Mouse (Mus musculus): ENCODE measurements around the gene Rasa2. TPM values are rescaled to one million over a fixed set of nuclear protein-coding genes. Genes with fewer than 3 reads are reported as not detected.
"Not testable (repeated sequence)": the region's sequence is repeated elsewhere in the genome, so short reads cannot be mapped to it uniquely, and the experiment has no call there.

Gene Rasa2
- polyA plus RNA-seq, 1 experiment from 2014 or later: 9.7 TPM

DNA sequence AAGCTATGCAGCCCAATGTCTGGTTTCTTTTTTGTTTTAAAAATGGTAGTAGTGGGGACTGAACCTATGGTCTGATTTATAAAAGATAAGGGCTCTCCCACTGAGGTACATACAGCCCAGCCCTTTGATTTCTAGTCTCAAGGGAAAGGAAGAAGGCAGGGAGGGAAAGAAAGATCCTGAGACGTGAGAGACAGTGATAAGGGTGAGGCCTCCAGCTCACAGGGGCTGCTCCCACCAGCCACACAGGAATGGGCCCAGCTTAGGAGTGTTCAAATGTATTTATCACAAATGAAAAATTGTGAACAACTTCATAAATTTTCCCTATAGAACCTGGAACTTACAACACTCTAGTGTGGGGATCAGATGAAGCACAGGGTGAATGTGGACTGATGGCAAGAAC lies 72.8 kb downstream of the Rasa2 start:
- H3K9ac ChIP-seq (ENCODE audit: low read length): no peak overlapping the region
- 85% methylated on average over 1 of the region's 1 CpGs for WGBS
- ATAC-seq: no peak

GRCm38 (mm10) chr9:96554095-96554494 lies 77.3 kb downstream of the Rasa2 start:
- H3K4me3 ChIP-seq (ENCODE audit: low read depth, low read length): no peak overlapping the region
- H3K36me3 ChIP-seq (ENCODE audit: control insufficient read depth, insufficient read depth, low read length): peaks cover 17% of the 10 kb centered on the region
- no peaks in the 10 kb centered on the region for H3K27me3 ChIP-seq (replicated peaks; ENCODE audit: control insufficient read depth, insufficient read depth, low read length)
- DNase-seq (ENCODE audit: low spot score) (no peak), ATAC-seq (no peak)
- no peak overlapping the region for H3K4me2 ChIP-seq (ENCODE audit: low read length)
- H3K27ac ChIP-seq (ENCODE audit: low read depth, low read length): no peak overlapping the region
- H3K9me3 ChIP-seq (replicated peaks; ENCODE audit: control insufficient read depth, low read length): no peaks in the 10 kb centered on the region
- no peaks in the 10 kb centered on the region for H3K4me1 ChIP-seq (ENCODE audit: control insufficient read depth, insufficient read depth, low read length)
- no peak overlapping the region for H3K9ac ChIP-seq (ENCODE audit: low read length)
- 88% methylated on average over 1 of the region's 1 CpGs for WGBS

More for the DNA sequence above, 72.8 kb downstream of the Rasa2 start:
- Histone ChIP-seq H3K4me3 (ENCODE audit: low read depth, low read length) (no peak overlapping the region), H3K4me1 (ENCODE audit: control insufficient read depth, insufficient read depth, low read length) (no peaks in the 10 kb centered on the region), H3K9me3 (replicated peaks; ENCODE audit: control insufficient read depth, low read length) (no peaks in the 10 kb centered on the region), H3K27me3 (replicated peaks; ENCODE audit: control insufficient read depth, insufficient read depth, low read length) (no peaks in the 10 kb centered on the region), H3K27ac (ENCODE audit: low read depth, low read length) (no peak overlapping the region), H3K4me2 (ENCODE audit: low read length) (no peak overlapping the region), H3K36me3 (ENCODE audit: control insufficient read depth, insufficient read depth, low read length) (peaks cover 22% of the 10 kb centered on the region)
- no peak for DNase-seq (ENCODE audit: low spot score)

- H3K36me3 ChIP-seq (ENCODE audit: control insufficient read depth, insufficient read depth, low read length): peaks cover 25% of the 10 kb centered on the region
- no peak overlapping the region for H3K4me3 ChIP-seq (ENCODE audit: low read depth, low read length)
- no peaks in the 10 kb centered on the region; the same call in 1 of the 2 replicates for H3K4me1 ChIP-seq (ENCODE audit: control insufficient read depth, insufficient read depth, low read length)
- no peaks in the 10 kb centered on the region for H3K27me3 ChIP-seq (replicated peaks; ENCODE audit: control insufficient read depth, insufficient read depth, low read length)
- no peak overlapping the region for H3K27ac ChIP-seq (ENCODE audit: low read depth, low read length)
- ATAC-seq (no peak), DNase-seq (ENCODE audit: low spot score) (no peak)
- no peak overlapping the region for H3K4me2 ChIP-seq (ENCODE audit: low read length)
- 93% methylated on average over 13 of the region's 13 CpGs for WGBS
- H3K9ac ChIP-seq (ENCODE audit: low read length): no peak overlapping the region
- no peaks in the 10 kb centered on the region for H3K9me3 ChIP-seq (replicated peaks; ENCODE audit: control insufficient read depth, low read length)
Measured at GRCm38 (mm10) chr9:96545410-96545809, 86.0 kb downstream of the Rasa2 start.

DNA sequence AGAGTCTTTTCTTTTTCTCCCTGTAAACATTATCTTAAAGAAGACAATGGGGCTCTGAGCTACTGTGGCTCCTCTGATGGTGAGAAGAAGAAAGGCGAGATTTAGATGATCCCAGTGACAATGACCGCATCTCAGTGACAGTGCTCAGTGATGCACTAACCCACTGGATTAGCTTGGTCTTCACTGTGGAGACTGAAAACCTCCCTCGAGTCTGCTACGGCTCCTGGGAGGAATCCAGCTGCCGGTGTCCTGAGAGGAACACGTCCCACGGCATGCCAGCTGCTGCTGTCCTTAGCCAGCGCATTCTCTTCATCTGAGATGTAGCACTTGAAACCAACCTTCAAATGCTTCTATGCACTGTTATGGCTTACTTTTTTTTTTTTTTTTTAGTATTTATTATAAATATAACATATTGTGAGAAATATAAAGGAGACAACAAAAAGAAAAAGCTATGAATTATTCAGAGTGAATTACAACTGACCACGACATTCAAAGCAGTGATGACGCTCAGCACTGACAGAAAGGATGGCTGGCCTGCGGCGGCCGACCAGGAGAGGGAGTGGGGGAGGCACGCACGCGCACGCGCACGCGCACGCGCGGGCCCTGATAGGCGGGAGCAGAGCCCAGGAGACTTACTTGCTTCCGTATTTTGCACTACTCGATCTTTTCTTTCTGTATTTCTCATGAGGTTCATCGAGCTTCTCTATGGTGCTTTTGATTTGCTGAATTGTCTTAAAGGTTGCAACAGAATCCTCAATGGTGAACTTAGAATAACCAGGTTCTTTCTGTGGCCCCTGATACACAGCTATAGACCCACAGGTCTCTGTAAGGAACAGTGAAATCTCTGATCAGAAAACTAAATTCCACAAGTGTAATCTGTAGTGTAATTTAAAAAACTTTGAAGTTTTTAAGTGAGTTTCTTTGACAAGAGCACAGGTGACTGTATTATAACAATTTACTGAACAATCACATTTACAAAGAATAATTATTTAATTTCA lies 87.5 kb downstream of the Rasa2 start:
- ATAC-seq (peak; percentile 92), DNase-seq (ENCODE audit: low spot score) (peak; percentile 77)
- Histone ChIP-seq H3K27ac (ENCODE audit: low read depth, low read length) (peak overlapping the region; percentile 52; the same call in 1 of the 2 replicates), H3K4me2 (ENCODE audit: low read length) (peak overlapping the region; percentile 47), H3K4me1 (ENCODE audit: control insufficient read depth, insufficient read depth, low read length) (no peaks in the 10 kb centered on the region; the same call in 1 of the 2 replicates), H3K36me3 (ENCODE audit: control insufficient read depth, insufficient read depth, low read length) (peaks cover 25% of the 10 kb centered on the region), H3K9me3 (replicated peaks; ENCODE audit: control insufficient read depth, low read length) (no peaks in the 10 kb centered on the region), H3K27me3 (replicated peaks; ENCODE audit: control insufficient read depth, insufficient read depth, low read length) (no peaks in the 10 kb centered on the region), H3K9ac (ENCODE audit: low read length) (peak overlapping the region; percentile 22; the same call in 1 of the 2 replicates), H3K4me3 (ENCODE audit: low read depth, low read length) (peak overlapping the region; percentile 5; the same call in 1 of the 2 replicates)
- 32% methylated on average over 27 of the region's 27 CpGs for WGBS

DNA sequence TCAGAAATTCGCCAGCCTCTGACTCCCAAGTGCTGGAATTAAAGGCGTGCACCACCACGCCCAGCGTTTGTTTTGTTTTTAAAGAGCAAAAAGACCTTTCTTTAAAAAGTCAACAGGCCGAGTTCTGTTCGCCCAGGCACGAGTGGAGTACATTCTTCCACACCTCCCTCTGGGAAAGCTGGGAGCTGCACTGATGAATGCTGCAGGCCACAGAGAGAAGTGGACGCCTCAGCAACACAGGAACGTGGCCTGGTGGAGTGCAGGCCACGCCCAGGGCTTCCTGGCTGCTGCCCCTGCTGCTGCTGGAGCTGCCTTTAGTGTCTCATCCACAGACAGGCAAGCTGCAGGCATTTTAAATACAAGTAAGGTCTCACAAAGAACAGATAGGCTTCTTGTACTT lies 92.5 kb downstream of the Rasa2 start:
- ATAC-seq (no peak), DNase-seq (ENCODE audit: low spot score) (no peak)
- H3K4me1 ChIP-seq (ENCODE audit: control insufficient read depth, insufficient read depth, low read length): peaks cover 6% of the 10 kb centered on the region
- no peaks in the 10 kb centered on the region for H3K27me3 ChIP-seq (replicated peaks; ENCODE audit: control insufficient read depth, insufficient read depth, low read length)
- peaks cover 11% of the 10 kb centered on the region for H3K36me3 ChIP-seq (ENCODE audit: control insufficient read depth, insufficient read depth, low read length)
- no peak overlapping the region for H3K4me3 ChIP-seq (ENCODE audit: low read depth, low read length)
- no peak overlapping the region for H3K9ac ChIP-seq (ENCODE audit: low read length)
- H3K4me2 ChIP-seq (ENCODE audit: low read length): no peak overlapping the region
- WGBS: 69% methylated on average over 10 of the region's 10 CpGs
- H3K27ac ChIP-seq (ENCODE audit: low read depth, low read length): no peak overlapping the region
- no peaks in the 10 kb centered on the region for H3K9me3 ChIP-seq (replicated peaks; ENCODE audit: control insufficient read depth, low read length)

DNA sequence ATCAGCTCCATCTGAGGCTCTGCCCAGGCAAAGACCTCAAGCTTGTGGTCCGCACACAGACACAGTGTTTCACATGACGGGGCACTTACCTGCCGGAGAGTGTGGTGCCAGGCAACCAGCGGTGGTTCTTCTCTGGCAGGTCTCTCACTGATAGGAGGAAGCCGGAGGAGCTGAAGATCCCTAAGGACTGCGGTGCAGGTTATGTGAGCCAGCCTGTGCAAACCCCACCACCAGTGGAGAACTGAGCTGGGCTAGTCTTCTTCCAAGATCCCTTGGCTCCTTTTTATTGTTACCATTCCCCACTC lies 93.8 kb downstream of the Rasa2 start:
- H3K9me3 ChIP-seq (replicated peaks; ENCODE audit: control insufficient read depth, low read length): no peaks in the 10 kb centered on the region
- no peak overlapping the region for H3K4me3 ChIP-seq (ENCODE audit: low read depth, low read length)
- WGBS: 97% methylated on average over 6 of the region's 6 CpGs
- H3K4me1 ChIP-seq (ENCODE audit: control insufficient read depth, insufficient read depth, low read length): peaks cover 6% of the 10 kb centered on the region; the same call in 1 of the 2 replicates
- ATAC-seq: no peak; the same call in 1 of the 2 replicates
- peaks cover 8% of the 10 kb centered on the region for H3K36me3 ChIP-seq (ENCODE audit: control insufficient read depth, insufficient read depth, low read length)
- H3K27me3 ChIP-seq (replicated peaks; ENCODE audit: control insufficient read depth, insufficient read depth, low read length): no peaks in the 10 kb centered on the region
- no peak overlapping the region for H3K9ac ChIP-seq (ENCODE audit: low read length)
- H3K4me2 ChIP-seq (ENCODE audit: low read length): 0 out of 2 replicates have a peak overlapping the region, but pooled peaks have one; percentile 52
- no peak for DNase-seq (ENCODE audit: low spot score)
- H3K27ac ChIP-seq (ENCODE audit: low read depth, low read length): no peak overlapping the region

DNA sequence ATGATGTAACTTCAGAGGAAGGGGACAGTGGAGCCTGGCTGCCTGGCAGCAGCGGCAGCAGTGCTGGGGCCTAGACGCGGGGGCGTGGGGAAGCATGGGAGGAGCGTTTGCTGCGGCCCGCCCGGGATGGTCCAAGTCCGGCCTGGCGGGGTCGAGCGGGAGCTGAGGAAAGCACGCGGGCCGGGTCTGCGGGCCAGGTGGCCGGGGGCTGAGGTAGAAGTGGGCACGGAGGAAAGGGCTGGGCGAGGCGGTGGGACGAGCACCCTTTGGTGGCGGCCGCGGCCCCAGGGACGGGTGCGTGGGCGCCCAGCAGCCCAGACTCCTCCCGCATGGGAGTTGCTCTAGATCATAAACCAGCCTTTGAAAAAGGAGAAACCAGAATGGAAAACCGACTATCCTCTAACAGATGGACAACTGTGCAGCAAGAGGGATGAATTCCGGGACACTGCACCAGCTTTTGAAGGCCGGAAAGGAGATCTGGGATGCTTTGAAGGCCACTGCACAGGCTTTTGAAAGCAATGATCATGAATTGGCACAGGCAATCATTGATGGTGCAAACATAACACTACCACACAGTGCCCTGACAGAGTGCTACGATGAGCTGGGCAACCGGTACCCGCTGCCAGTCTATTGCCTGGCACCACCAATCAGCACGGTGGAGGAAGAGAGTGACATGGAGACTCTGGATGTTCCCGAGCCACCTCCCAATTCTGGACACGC lies 94.4 kb downstream of the Rasa2 start:
- WGBS: 31% methylated on average over 37 of the region's 37 CpGs
- no peak overlapping the region for H3K27ac ChIP-seq (ENCODE audit: low read depth, low read length)
- peak overlapping the region; percentile 21 for H3K4me3 ChIP-seq (ENCODE audit: low read depth, low read length)
- H3K9ac ChIP-seq (ENCODE audit: low read length): peak overlapping the region; percentile 54
- ATAC-seq (peak; percentile 82), DNase-seq (ENCODE audit: low spot score) (peak; percentile 46)
- peak overlapping the region; percentile 52 for H3K4me2 ChIP-seq (ENCODE audit: low read length)
- H3K27me3 ChIP-seq (replicated peaks; ENCODE audit: control insufficient read depth, insufficient read depth, low read length): no peaks in the 10 kb centered on the region
- no peaks in the 10 kb centered on the region for H3K9me3 ChIP-seq (replicated peaks; ENCODE audit: control insufficient read depth, low read length)
- peaks cover 8% of the 10 kb centered on the region for H3K36me3 ChIP-seq (ENCODE audit: control insufficient read depth, insufficient read depth, low read length)
- H3K4me1 ChIP-seq (ENCODE audit: control insufficient read depth, insufficient read depth, low read length): peaks cover 6% of the 10 kb centered on the region; the same call in 1 of the 2 replicates

DNA sequence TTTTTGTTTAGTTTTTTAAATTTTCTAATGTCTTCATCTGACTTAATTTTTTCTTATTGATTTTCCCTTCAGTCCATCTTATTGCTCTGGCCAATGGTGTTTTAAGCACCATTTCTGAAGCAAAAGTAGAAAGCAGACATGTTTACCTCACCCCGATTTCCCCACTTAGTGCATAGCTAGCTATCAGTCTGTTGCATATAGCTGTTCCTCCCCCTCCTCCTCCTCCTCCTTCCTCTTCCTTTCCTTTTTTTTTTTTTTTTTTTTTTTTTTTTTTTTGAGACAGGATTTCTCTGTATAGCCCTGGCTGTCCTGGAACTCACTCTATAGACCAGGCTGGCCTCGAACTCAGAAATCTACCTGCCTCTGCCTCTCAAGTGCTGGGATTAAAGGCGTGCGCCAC lies 95.3 kb downstream of the Rasa2 start:
- not testable (repeated sequence) for H3K4me3 ChIP-seq (ENCODE audit: low read depth, low read length); ATAC-seq; H3K9me3 ChIP-seq (replicated peaks; ENCODE audit: control insufficient read depth, low read length); H3K4me1 ChIP-seq (ENCODE audit: control insufficient read depth, insufficient read depth, low read length); H3K36me3 ChIP-seq (ENCODE audit: control insufficient read depth, insufficient read depth, low read length); H3K4me2 ChIP-seq (ENCODE audit: low read length); DNase-seq (ENCODE audit: low spot score); H3K9ac ChIP-seq (ENCODE audit: low read length); H3K27me3 ChIP-seq (replicated peaks; ENCODE audit: control insufficient read depth, insufficient read depth, low read length); H3K27ac ChIP-seq (ENCODE audit: low read depth, low read length)
- WGBS: 90% methylated on average over 4 of the region's 4 CpGs

Data from forebrain, embryonic 14.5 days (tissue).